Mouse (Mus musculus) kidney, embryonic 15.5 days (tissue): ENCODE data around the gene Riok2. TPM values are rescaled to one million over a fixed set of nuclear protein-coding genes. Genes with fewer than 3 reads are reported as not detected.

Source experiments
- ATAC-seq: fragments of 200-750 bp; cut with Nextera tagmentation; replicated peaks from 2 replicates; pipeline ENCODE4 v1.8.0; 2017; ENCODE audit warnings: moderate TSS enrichment; ENCODE audit not compliant: low FRiP score
- H3K27ac ChIP-seq: fragments of 300-500 bp; sonication (generic); 2 replicates; pipeline ENCODE4 v1.5.1; 2015; ENCODE audit warnings: mild to moderate bottlenecking, inconsistent platforms
- H3K27me3 ChIP-seq: fragments of 300-500 bp; sonication (generic); 2 replicates; pipeline ENCODE4 v1.6.1; 2015; ENCODE audit warnings: inconsistent platforms
- H3K36me3 ChIP-seq: fragments of 300-500 bp; sonication (generic); 2 replicates; pipeline ENCODE4 v1.6.1; 2015; ENCODE audit warnings: inconsistent platforms
- H3K4me1 ChIP-seq: fragments of 300-500 bp; sonication (generic); 2 replicates; pipeline ENCODE4 v1.6.1; 2015; ENCODE audit warnings: inconsistent platforms
- H3K4me2 ChIP-seq: fragments of 300-500 bp; sonication (generic); 2 replicates; pipeline ENCODE4 v1.6.1; 2015; ENCODE audit warnings: moderate library complexity, mild to moderate bottlenecking, inconsistent platforms
- H3K4me3 ChIP-seq: fragments of 300-500 bp; sonication (generic); replicated peaks from 2 replicates; pipeline ENCODE4 v1.5.1; 2015; ENCODE audit warnings: mild to moderate bottlenecking, inconsistent platforms
- H3K9ac ChIP-seq: fragments of 300-500 bp; sonication (generic); 2 replicates; pipeline ENCODE4 v1.6.1; 2015; ENCODE audit warnings: mild to moderate bottlenecking, inconsistent platforms
- H3K9me3 ChIP-seq: fragments of 300-500 bp; sonication (generic); replicated peaks from 2 replicates; pipeline ENCODE4 v1.6.1; 2016; ENCODE audit warnings: inconsistent platforms
- WGBS: fragments of 180-500 bp; shearing (Covaris S2); methylation state at CpG from one replicate; pipeline ENCODE4 v1.1.7; 2015; ENCODE audit warnings: mixed read lengths; 5-methylcytosine and 5-hydroxymethylcytosine counted together
- polyA plus RNA-seq: library from polyadenylated mRNA; unstranded; fragments of >200 nt; fragmentation: Nextera tagmentation; extraction: Ambion mirVana; gene quantifications from 2 replicates; pipeline ENCODE4 v1.2.1, GENCODE M21; 2015

The Riok2 gene
- polyA plus RNA-seq, 1 experiment from 2014 or later: 33.7 TPM

DNA sequence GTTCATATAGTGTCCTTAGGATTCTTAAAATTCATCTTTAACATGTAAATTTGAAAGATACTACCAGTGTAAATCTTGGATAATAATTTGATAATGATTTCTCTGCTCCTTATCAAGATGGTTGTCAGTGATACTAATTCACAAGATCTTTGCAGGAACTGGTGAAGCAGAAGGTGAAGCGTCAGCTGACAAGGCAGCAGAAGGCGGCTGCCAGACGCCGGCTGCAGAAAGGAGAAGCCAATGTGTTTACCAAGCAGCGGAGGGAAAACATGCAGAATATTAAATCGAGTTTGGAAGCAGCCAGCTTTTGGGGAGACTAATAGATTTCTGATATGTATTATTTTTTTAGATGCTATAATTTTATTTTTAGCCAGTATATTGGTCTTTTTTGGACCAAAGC, 19.2 kb downstream of the Riok2 start:
- no peak for ATAC-seq
- H3K27me3 ChIP-seq: no peaks in the 10 kb centered on the region
- 91% methylated on average over 6 of the region's 6 CpGs for WGBS
- H3K9ac ChIP-seq: no peak overlapping the region
- no peak overlapping the region for H3K27ac ChIP-seq
- no peak overlapping the region for H3K4me2 ChIP-seq
- H3K4me3 ChIP-seq: no peak overlapping the region
- no peaks in the 10 kb centered on the region for H3K9me3 ChIP-seq
- no peaks in the 10 kb centered on the region for H3K4me1 ChIP-seq
- H3K36me3 ChIP-seq: peaks cover 50% of the 10 kb centered on the region

DNA sequence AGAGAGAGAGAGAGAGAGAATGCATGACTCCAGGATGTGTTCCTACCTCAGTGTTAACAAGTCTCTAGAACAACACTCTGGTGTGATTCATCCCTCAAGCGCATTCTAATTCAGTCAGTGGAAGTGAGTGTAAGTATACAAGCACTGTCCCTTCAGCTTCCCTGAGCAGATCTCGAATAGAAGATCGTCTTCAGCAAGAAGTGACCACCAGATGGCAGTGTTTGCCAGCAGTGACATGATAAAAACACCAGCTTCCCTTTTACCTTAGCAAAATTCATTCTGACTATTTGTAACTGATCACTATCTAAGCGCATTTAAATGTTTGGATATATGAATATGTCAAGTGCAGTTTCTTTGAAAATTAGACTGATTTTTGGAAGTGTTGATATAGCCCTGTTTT, 20.2 kb downstream of the Riok2 start:
- Histone ChIP-seq H3K36me3 (peaks cover 40% of the 10 kb centered on the region), H3K27me3 (no peaks in the 10 kb centered on the region), H3K4me1 (no peaks in the 10 kb centered on the region), H3K4me3 (no peak overlapping the region), H3K4me2 (no peak overlapping the region), H3K9me3 (no peaks in the 10 kb centered on the region), H3K27ac (no peak overlapping the region), H3K9ac (no peak overlapping the region)
- WGBS: 40% methylated on average over 4 of the region's 4 CpGs
- peak; percentile 68 for ATAC-seq

DNA sequence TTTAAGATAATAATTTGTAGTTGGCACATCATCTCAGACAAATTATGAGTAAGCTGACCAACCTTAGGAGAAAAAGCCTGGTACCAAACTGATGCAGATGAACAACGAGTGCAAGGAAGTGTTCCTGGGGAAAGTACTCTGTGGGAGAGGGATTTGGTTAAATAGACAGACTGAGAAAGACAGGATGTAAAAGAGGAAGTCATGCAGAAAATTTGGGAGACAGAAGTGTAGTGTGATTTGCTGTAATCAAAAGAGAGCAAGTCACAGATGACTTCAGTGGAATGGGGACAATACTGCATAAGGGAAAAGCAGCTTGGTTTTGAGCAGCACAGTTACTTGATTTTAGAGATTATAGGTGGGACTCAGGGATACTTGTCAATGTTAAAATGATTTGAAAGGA, 22.8 kb downstream of the Riok2 start:
- no peak for ATAC-seq
- Histone ChIP-seq H3K4me1 (no peaks in the 10 kb centered on the region), H3K4me3 (no peak overlapping the region), H3K9me3 (no peaks in the 10 kb centered on the region), H3K4me2 (no peak overlapping the region), H3K27me3 (no peaks in the 10 kb centered on the region), H3K27ac (no peak overlapping the region), H3K9ac (no peak overlapping the region), H3K36me3 (peaks cover 24% of the 10 kb centered on the region)
- 66% methylated on average over 1 of the region's 1 CpGs for WGBS

DNA sequence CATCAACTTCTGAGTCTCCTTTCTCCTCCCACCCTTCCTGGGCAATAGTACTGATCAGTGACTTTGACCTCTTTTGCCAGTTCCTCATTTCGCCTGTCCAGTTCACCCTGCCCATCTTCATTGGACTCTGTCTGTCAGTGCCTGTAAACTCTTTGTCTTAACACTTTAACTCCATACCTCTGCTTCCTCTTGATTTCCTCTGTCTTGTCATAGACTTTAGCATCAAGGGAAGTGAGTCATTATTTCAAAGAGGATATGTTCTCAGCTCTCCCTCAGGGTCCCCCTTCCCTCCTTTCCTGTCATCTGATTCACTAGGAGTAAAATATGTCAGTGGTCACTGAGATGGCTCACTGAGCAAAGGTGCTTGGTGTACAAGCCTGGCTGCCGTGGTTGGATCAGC, 24.6 kb downstream of the Riok2 start:
- Histone ChIP-seq H3K9me3 (no peaks in the 10 kb centered on the region), H3K36me3 (peaks cover 14% of the 10 kb centered on the region), H3K27me3 (no peaks in the 10 kb centered on the region), H3K9ac (no peak overlapping the region), H3K27ac (no peak overlapping the region), H3K4me3 (no peak overlapping the region), H3K4me2 (no peak overlapping the region), H3K4me1 (0 out of 2 replicates have a peak, but pooled peaks cover 6% of the 10 kb centered on the region)
- no peak for ATAC-seq
- 49% methylated on average over 2 of the region's 2 CpGs for WGBS

DNA sequence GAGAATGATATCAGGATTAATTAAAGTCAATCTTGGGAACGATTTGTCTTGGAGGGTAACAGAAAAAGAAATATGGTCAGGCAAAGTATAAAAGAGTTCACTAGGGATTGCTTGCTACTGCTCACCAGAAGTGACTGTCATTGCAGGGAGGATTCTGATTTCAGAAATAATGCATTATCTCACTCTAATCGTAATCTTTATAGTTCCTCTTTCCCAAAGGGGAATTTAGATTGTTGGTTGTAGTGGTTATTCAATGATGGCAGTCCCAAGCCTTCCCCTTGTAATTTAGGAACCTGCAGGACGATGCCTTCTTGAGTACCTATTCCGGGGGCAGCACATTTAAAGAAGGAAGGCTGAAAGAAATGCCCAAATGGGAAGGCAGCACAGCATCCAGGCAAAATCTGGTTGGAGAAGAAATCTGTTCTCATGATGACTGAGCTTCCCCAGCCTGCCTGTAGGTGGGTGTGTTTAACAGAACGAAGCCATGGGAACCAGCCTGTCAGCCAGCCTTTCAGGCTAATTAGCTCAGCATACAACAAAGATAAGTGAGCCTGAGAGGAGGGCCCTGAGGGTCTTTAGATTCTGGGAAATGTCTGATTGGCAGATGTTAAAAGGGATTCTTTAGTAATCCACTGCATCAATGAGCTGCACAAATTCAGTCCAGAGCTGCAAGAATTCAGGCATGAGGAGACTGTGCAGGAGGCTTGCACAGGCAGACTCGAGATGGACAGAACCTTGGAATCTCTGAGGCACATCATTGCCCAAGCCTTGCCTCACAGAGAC, 28.3 kb downstream of the Riok2 start, which contains the start of gene Lix1:
Gene Lix1 (plus strand): TSS at position 451 of the 783 bp plus-strand sequence.
- no peaks in the 10 kb centered on the region for H3K27me3 ChIP-seq
- ATAC-seq: peak; percentile 93
- H3K4me2 ChIP-seq: peak within 1 kb of the TSS; percentile 36
- no peaks in the 10 kb centered on the region for H3K36me3 ChIP-seq
- H3K4me3 ChIP-seq: peak within 1 kb of the TSS; percentile 16; the same call in 1 of the 2 replicates
- 0 out of 2 replicates have a peak within 1 kb of the TSS, but pooled peaks have one; percentile 3 for H3K27ac ChIP-seq
- no peaks in the 10 kb centered on the region for H3K9me3 ChIP-seq
- WGBS: 30% methylated on average over 6 of the region's 6 CpGs
- H3K4me1 ChIP-seq: 0 out of 2 replicates have a peak, but pooled peaks cover 12% of the 10 kb centered on the region
- no peak within 1 kb of the TSS for H3K9ac ChIP-seq

DNA sequence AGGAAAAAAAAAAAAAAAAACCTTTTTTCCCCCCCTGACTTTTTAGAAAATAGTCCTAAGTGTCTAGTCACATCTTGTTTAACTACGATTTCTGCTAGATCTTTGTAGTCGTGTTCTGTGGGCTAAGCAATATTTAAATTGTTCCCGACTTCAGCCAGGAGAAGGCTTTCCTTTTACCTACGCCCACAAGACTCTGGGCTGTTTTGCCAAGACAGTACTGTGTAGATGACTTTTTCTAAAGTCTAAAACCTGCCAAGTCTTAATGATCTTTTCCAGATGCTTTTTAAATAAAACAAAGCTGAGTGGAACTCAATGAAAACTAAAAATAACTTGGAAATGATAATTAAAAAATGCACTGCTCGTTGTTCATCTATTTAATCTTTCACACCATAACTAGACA, 28.9 kb downstream of the Riok2 start:
- Histone ChIP-seq H3K27ac (0 out of 2 replicates have a peak overlapping the region, but pooled peaks have one; percentile 3), H3K36me3 (no peaks in the 10 kb centered on the region), H3K27me3 (no peaks in the 10 kb centered on the region), H3K4me3 (peak overlapping the region; percentile 16; the same call in 1 of the 2 replicates), H3K4me2 (peak overlapping the region; percentile 36), H3K4me1 (0 out of 2 replicates have a peak, but pooled peaks cover 12% of the 10 kb centered on the region), H3K9me3 (no peaks in the 10 kb centered on the region), H3K9ac (no peak overlapping the region)
- 41% methylated on average over 5 of the region's 5 CpGs for WGBS
- ATAC-seq: no peak

DNA sequence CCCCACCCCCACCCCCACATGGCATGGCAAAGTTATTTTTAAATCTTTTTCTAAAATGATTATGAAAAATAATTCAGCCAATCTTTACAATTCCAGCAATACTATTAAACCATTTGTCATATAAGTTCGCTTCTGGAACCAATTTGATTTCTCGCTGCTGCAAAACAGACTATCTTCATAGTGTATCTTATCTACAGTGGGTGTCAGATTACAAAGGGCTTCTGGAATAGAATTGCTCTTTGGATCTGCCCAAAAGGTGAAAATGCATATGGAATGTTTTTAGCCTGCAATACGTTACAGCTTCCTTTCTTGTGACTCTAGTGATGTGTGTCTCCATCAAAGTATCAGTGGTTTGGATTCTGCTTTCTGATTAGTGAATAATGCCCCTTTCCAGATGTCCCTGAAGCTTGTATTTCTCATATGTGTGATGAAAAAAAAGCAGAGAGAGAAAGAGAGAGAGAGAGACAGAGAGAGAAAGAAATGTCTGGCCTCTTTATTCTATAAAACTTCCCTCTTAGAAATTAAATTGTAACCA, 29.5 kb downstream of the Riok2 start:
- H3K27me3 ChIP-seq: no peaks in the 10 kb centered on the region
- H3K27ac ChIP-seq: no peak overlapping the region
- no peak overlapping the region for H3K4me3 ChIP-seq
- WGBS: 37% methylated on average over 3 of the region's 3 CpGs
- ATAC-seq: no peak
- H3K4me2 ChIP-seq: no peak overlapping the region
- 0 out of 2 replicates have a peak, but pooled peaks cover 12% of the 10 kb centered on the region for H3K4me1 ChIP-seq
- no peaks in the 10 kb centered on the region for H3K36me3 ChIP-seq
- H3K9me3 ChIP-seq: no peaks in the 10 kb centered on the region
- H3K9ac ChIP-seq: no peak overlapping the region

DNA sequence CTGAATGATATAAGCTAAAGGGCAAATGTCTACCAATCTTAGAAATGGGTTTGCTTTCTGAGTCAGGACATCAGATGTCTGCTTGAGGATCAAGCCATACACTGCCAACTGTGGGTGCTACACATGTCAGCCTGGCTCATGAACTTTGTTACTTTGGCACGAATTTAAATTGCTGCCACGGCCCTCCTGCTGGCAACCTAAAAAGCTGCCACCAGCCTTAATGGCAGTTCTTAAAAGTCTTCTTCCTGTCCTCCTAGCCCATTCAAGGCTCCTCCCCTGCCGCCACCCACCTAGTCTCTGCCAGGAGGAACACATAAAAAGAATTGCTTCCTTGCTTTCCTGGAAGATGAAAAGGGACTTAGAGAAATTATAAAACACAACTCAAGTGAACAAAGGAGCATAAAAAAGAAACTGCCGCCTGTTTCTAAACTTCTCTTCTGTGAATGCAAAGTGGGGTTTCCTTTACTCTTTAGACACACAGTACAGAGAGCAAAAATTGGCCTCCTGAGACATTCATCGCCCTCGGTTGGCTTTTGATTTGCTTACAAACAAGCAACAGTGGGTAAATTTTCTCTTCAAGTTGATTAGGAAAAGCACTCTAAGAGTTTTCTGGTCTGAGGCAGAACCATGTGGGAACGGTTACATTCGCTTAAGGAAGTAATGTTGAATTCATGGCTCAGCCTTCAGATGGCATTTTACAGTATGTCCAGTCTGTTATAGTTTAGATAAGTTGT, 30.9 kb downstream of the Riok2 start:
- H3K4me3 ChIP-seq: no peak overlapping the region
- no peak overlapping the region for H3K9ac ChIP-seq
- H3K9me3 ChIP-seq: no peaks in the 10 kb centered on the region
- H3K27ac ChIP-seq: no peak overlapping the region
- peaks cover 15% of the 10 kb centered on the region; the same call in 1 of the 2 replicates for H3K4me1 ChIP-seq
- ATAC-seq: no peak
- no peaks in the 10 kb centered on the region for H3K36me3 ChIP-seq
- H3K27me3 ChIP-seq: no peaks in the 10 kb centered on the region
- 29% methylated on average over 8 of the region's 8 CpGs for WGBS
- no peak overlapping the region for H3K4me2 ChIP-seq

DNA sequence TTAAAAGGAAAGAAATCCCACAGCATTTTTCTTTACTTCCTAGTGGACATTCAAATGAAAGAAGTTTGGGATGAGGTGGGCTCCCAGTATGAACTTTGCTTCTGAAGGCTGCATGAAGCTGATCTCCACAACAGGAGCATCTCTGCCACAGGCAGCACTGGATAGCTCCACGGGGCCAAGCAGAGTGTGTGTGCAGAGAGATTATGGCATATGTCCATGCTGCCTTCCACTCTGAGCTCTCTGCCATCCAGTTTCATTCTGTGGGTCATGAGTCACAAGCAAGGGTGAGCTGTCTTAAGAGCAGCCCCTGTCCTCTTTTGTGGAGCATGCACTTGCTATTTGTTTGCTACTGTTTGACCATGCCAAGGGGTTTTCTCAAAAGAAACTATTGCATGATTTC, 31.5 kb downstream of the Riok2 start:
- no peak overlapping the region for H3K4me3 ChIP-seq
- H3K9ac ChIP-seq: no peak overlapping the region
- no peak for ATAC-seq
- no peaks in the 10 kb centered on the region for H3K9me3 ChIP-seq
- H3K4me2 ChIP-seq: no peak overlapping the region
- 41% methylated on average over 1 of the region's 1 CpGs for WGBS
- no peaks in the 10 kb centered on the region for H3K36me3 ChIP-seq
- H3K27ac ChIP-seq: no peak overlapping the region
- no peaks in the 10 kb centered on the region for H3K27me3 ChIP-seq
- peaks cover 15% of the 10 kb centered on the region; the same call in 1 of the 2 replicates for H3K4me1 ChIP-seq

DNA sequence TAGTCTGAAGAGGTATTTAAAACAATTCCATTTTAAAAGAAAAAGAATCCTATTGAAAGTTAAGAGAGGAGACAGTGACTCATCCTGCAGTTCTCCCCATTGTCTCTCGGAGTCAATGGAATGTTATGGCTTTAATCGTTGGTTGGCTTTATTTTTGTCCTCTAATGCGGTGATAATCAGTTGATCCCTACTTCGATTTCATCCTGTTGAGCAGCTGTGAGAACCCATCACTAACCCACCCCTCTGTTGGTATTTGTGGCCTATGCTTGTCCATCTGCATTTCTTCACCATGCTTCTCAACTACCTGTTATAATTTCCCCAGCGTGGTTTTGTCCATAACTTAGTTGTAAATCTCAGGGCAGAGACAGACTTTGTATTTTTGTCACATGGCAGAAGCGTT, 34.0 kb downstream of the Riok2 start:
- no peak for ATAC-seq
- Histone ChIP-seq H3K4me1 (peaks cover 9% of the 10 kb centered on the region; the same call in 1 of the 2 replicates), H3K9me3 (no peaks in the 10 kb centered on the region), H3K36me3 (no peaks in the 10 kb centered on the region), H3K9ac (no peak overlapping the region), H3K4me2 (no peak overlapping the region), H3K4me3 (no peak overlapping the region), H3K27me3 (no peaks in the 10 kb centered on the region), H3K27ac (no peak overlapping the region)
- WGBS: 67% methylated on average over 6 of the region's 6 CpGs

DNA sequence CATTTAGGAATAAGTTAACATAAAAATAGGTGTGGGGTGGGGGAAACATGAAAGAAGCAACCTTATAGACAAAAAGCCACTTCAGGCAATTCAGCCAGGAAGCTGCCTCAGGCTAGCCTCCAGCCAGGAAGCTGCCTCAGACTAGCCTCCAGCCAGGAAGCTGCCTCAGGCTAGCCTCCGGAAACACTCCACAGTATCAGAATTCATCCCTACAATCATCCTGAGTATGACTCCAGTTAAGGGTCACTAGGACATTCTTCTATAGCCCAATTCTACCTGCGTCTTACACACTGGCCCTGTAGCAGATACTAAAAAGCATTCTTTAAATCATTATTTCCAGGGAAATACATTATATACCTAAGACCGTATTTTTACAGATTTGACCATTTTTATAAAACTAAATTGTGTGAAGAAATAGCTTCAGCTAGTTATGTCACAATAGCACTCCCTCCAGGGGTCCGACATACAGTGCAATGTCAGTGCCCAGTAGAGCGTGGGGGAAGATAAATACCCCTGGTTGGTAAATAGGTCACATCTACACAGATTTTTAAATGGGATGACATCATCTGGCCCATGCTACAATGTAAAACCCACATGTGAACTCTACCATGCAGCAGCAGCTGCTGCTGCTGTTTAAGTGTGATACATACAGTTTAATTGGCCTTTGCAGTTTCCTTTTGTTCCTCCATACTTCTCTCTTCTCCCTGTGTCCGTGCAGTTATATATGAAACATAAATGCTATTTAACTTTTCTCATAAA, 34.8 kb downstream of the Riok2 start:
- ATAC-seq: no peak
- no peaks in the 10 kb centered on the region for H3K27me3 ChIP-seq
- no peaks in the 10 kb centered on the region for H3K36me3 ChIP-seq
- no peak overlapping the region for H3K4me3 ChIP-seq
- H3K27ac ChIP-seq: no peak overlapping the region
- WGBS: 76% methylated on average over 6 of the region's 6 CpGs
- H3K4me2 ChIP-seq: no peak overlapping the region
- no peaks in the 10 kb centered on the region for H3K9me3 ChIP-seq
- no peak overlapping the region for H3K9ac ChIP-seq
- peaks cover 9% of the 10 kb centered on the region; the same call in 1 of the 2 replicates for H3K4me1 ChIP-seq
